Mouse (Mus musculus) regulatory T cell (primary cell): ENCODE measurements around the gene Ube2z.

ENCODE experiments used
- in situ Hi-C: fragments of 300-600 bp; cut with MboI, MseI; formaldehyde crosslinking; loops from one replicate; pipeline ENCODE4 v1.15.1; 2025; ENCODE audit warnings: high pct_unique_total_duplicates

Gene Ube2z

DNA sequence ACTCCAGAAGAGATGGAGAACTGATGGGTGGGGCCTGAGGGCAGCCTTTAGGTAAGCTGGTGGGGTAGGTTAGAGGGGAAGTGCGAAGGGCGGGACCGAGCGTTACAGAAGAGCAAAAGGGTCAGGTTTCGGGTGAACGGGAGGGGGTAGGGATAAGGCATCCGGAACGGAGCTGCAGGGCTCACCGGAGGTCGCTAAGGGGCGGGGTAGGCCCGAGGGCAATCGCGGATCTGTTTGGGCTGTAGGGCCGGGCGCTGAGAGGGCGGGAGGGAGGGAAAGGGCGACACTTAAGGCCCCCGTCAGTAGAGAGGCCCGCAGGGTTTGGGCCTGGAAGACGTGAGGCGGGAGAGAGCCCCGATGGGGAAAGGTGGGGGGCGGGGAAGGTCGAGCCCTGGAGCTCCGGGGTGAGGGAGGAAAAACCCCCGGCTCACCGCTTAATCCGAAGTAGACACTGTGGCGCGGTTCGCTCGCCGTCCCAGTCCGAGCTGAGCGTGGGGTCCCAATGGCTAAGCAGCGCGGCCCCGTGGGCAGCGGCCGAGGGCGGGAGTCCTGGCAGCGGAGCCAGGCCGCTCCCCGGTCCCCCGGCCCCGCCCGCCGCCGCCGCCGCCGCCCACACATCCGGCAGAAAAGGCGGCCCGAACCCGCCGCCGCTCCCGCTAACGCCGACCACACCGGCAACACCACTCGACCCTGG lies 520 bp downstream of the Ube2z start:
- in situ Hi-C loops: no loop called here

DNA sequence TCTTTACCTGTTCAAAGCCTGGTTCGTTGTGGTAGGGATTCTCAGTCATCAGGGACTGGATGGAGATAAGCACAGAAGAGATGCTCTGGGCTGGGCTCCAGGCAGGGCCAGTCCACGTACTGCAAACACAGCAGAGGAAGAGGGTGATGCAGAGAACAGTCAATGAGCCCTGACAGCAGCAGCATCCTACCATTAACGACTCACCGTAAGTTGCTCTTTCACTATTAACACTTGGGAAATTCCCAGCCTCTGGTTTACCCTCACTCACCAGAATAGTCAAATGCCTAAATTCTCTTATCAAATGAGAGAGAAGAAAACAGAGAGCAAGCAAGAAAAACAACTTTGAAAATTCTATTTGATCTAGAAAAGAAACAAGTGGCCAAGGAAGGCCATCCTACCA lies 6.9 kb downstream of the Ube2z start:
- in situ Hi-C loops: no loop called here

DNA sequence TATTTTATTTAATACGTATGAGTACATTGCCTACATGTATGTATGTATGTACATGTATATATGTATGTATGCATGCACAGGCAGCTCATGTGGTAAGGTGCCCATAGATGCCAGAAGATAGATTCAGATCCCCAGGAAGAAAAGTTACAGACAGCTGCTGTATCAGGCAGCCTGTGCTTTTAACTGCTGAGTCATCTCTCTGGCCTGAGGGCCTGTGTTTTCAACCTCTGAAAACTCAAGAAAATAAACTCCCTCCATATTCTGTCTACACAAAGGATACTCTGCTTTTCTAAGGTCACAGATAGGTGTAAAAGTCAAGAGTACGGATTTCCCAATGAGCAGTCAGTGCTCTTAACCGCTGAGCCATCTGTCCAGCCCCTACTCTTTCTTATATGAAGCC lies 14.3 kb downstream of the Ube2z start:
- in situ Hi-C loops: no loop called here

DNA sequence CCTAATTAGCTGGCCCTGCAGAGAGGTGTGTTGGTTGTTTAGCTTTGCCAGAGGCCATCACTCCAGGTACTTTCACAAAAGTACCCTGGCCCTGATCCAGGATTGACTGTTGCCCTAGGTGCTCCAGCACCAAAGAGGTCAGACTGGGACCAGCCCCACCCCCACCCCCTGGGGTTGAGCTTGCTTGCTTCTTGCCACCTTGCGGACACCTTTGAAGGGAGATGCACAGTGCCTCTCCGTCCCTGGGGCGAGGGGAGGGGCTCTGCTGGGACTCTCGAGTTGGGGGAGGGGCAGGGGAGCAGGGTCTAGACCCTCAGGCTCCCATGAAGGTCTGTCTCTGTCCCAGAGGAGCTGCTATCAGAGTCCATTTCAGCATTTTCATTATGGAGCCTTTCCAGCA lies 15.2 kb downstream of the Ube2z start:
- in situ Hi-C loops: no loop called here

DNA sequence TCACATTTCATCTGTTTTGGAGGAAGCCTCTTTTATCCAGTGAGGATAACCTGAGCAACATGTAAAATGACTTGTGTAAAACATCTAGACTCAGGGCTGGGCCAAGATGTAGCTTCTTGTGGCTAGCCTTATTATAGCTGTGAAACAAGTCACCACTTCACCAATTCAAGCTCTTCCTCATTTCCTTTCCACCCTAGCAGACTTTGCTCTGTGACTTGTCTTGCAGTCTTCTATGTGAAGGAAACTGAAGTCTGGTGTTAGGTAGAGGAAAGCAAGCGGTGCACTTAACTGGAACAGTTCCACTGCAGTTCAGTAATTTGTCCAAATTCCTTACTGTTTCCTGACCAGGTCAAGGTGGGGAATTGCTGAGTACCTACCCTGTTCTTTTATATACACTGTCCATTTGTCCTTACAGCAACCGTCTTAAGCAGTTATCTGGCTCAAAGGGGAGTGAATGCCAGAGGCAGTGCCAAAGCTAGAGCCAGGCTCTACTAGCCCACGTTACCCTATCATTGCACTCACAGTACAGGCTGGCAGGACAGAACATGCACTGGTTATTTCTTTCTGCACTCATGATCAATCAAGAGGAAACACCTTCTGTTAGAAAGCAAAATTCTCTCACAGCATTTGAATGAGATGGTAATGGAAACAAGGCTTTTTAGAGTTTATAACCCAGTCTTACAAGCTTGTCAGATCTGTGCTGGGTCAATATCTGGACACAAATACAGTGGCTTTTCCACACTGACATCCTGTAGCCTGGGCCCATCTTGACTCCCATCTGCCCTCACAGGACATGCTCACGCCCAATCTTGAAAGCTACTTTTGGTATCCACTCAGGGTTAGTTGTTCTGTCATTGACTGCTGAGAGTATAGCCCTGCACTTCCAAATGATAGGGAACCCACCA lies 17.5 kb downstream of the Ube2z start:
- in situ Hi-C loops: no loop called here

DNA sequence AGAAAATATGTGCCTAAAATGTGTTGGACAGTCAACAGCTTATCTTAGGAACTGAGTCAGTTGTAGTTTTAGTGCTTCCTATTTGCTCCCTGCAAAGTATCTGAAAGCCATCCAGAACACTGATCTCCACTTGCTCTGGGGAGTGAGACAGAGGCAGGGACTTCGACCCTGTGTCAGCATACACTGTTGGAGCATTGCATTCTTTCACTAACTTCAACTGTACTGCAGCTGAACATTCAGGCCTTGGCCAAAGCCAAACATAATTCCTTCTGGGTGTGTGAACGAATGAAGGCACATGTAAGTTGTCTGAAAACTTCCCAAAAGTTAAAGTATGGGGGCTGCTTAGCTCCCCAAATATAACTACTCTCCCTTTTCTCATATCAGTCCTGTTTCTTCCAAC lies 18.4 kb downstream of the Ube2z start:
- in situ Hi-C loops: no loop called here

DNA sequence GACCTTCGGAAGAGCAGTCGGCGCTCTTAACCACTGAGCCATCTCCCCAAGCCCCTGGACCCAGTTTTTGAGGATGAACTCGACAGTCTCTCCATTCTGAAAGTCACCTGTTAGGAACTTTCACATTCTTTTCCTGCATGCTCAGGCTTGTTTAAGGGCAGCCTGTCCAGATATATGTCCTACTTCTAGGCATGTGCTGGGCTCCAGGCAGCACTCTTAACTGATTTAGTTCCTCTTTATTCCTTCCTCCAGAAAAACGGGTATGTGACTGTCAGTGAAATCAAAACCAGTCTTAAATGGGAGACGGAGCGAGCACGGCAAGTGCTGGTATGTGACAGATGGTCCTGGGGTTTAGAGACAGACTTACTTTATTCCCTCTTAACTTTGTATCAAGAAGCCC lies 19.2 kb downstream of the Ube2z start:
- in situ Hi-C loops: no loop called here

DNA sequence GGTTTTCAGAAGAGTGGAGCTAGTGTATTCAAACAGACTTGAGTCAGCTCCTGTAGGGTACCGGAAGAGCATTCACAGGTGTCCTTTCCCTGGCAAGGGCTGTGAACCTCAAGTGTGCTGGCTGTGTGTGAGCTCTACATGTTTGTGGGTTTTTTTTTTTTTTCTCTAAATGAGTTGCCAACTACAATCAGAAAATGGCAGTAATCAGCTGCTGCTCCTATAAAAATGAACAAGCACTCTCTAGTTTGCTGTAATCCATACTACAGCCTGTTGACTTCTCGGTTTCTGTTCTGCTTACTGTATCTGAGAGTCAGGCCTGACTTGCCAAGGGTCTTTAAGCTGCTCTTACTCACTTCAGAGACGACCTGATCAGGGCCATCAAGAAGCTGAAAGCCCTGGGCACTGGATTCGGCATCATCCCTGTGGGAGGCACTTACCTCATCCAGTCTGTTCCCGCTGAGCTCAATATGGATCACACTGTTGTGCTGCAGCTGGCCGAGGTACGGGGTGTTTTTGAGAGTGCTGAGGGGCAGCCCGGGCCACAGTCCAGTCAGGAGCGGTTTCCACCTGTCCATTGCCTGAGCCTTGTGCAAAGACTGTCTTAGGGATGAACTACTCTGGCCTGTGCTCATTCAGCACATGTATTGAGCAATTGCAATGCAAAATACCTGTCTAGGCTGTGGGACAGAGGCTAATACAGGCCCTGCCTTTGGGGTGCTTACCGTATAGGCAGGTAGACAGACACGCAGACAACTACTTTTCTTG lies 20.2 kb downstream of the Ube2z start:
- in situ Hi-C loops: no loop called here

DNA sequence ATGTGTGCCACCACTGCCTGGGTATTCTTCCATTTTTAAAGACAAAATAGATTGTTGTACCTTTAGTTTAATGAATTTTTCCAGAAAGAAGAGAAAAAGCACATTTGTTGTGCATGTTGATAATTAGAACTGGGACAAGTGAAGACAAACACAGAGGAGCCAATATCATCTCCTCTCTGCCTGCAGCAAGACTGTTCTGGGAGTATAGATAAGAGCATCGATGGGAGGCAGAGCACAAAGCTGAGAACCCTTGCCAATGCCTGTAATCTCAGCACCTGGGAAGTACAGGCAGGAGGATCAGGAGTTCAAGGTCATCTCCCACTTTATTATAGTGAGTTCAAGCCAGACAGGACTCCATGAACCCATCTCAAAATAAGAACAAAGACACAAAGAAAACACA lies 26.6 kb downstream of the Ube2z start:
- in situ Hi-C loops: no loop called here

DNA sequence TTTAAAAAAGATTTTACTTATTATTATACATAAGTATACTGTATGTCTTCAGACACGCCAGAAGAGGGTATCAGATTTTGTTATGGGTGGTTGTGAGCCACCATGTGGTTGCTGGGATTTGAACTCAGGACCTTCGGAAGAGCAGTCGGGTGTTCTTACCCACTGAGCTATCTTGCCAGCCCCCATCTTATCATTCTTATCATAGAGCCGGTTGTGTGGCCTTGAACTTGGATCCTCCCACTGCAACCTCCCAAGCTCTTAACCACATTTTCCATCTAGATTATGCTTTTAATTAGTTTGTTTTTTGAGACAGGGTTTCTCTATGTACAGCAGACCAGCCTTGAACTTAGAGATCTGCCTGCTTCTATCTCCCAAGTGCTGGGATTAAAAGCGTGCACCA lies 27.7 kb downstream of the Ube2z start:
- in situ Hi-C loops: no loop called here

DNA sequence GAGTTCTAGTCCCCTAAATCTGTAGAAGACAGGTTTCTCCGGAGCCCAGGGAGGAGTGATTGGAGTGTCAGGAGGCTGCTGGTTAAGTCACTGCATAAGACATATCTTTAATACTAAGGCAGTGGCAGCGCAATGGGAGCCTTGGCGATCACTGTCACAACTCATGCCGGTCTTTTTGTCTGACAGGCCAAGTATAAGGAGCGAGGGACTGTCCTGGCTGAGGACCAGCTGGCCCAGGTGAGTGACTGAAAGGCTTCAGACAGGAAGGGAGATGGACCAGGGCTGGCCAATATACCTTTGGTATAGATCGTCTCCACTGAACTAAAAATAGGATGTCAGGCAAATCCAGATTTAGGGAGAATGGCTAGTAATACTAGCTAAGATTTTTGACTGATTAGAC lies 30.1 kb downstream of the Ube2z start:
- in situ Hi-C loops: no loop called here

DNA sequence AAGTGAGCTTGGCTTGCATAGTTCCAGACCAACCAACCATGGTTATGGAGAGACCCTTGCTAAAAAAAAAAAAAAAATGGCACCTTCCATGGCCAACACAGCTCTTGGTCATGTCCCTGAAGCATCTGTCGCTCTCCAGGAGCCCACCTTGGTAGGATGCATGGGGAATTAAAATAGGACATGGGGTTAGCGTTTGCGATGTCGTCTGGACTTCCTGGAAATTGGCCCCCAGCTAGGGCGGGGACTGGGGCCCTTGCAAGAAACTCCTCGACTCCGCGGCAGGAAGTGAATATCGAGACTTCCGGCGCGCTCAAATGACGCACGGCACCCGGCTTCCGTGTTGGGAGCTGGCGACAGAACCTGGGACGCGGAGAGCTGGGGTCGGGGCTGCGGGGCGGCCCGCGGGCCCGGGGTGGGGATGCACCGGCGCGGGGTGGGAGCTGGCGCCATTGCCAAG lies 30.6 kb downstream of the Ube2z start, which contains the start of gene Snf8:
Gene Snf8 (plus strand): TSS at position 290 of the 457 bp plus-strand sequence.
- in situ Hi-C loops: no loop called here

DNA sequence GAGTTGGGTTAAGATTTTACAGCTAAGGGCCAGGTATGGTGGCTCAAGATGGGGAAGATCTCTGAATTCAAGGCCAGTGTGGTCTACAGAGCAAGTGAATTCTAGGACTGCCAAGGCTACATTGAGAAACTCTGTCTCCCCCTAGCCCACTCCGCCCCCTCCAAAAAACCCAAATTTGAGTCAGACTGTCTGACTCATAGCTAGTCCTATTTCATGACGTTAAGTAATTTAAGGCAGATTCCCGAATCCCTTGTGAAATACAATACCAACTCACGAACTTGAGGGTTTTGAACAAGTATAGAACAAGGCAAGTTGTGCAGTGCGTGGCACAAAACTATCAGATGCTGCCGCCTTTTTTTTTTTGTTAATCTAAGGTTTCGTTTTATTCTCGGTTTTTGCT lies 31.1 kb downstream of the Ube2z start:
- in situ Hi-C loops: no loop called here

DNA sequence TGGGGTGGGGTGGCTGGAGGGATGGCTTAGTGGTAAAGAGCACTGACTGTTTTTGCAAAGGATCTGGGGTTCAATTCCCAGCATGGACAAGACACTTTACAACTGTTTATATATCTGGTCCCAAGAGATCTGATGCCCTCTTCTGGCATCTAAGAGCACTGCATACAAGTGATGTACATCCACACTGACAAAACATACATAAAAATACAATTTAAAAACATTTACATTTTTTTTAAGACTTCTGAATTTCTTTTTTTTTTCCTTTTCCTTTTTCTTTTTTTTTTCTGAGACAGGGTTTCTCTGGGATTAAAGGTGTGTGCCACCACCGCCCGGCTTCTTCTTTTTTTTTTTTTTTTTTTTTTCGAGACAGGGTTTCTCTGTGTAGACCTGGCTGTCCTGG lies 31.9 kb downstream of the Ube2z start:
- in situ Hi-C loops: no loop called here

DNA sequence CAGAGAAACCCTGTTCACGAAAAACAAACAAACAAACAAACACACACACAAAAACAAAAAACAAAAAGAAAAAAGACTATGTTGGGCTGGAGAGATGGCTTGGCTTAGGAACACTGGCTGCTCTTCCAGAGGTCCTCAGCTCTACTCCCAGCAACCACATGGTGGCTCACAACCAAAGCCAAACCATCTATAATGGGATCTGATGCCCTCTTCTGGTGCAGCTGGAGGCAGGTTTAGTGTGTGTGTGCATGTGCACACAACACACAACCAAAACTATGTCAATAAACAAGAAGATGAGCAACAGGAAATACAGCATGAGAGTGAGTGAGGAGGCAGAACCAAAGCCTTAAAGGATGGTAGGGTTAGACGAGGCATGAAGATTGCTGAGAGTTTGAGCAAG lies 33.5 kb downstream of the Ube2z start:
- in situ Hi-C loops: no loop called here

DNA sequence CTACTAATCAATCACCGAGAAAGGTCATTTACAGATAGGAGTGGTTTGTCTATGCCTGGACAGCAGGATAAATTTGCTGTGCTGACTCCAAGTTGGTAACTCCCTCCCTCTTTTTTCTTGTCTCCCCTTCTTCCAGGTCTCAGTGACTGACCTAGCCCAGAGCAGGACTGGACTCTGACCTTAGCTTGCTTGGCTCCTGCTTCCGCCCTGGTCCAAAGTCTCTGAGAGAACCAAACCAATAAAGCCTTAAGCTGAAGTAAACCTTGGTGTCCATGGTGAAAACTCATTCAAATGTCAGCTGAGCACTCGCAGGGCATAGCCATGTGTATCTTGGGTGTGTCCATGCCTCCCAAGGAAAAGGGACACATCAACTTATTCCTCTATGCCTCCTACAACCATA lies 34.6 kb downstream of the Ube2z start:
- in situ Hi-C loops: no loop called here

DNA sequence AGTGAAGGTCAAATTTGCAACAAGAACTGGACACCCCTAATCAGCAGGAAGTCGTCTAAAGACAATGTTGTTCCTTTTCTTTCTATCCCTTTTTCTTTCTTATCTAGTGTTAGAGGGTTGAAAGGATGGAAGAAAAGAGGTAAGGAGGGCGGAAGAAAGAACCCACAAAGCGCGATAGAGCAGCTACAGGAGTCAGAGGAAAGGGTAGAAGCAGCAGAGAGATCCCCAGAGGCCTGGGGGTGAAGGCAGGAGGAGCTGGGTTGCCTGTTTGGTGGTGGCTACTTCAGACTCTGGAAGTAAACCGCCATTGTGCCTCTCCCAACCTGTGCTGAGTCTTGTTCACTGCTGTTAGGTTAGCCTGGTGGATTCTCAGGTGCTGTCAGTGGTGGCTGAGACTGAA lies 37.1 kb downstream of the Ube2z start:
- in situ Hi-C loops: no loop called here

DNA sequence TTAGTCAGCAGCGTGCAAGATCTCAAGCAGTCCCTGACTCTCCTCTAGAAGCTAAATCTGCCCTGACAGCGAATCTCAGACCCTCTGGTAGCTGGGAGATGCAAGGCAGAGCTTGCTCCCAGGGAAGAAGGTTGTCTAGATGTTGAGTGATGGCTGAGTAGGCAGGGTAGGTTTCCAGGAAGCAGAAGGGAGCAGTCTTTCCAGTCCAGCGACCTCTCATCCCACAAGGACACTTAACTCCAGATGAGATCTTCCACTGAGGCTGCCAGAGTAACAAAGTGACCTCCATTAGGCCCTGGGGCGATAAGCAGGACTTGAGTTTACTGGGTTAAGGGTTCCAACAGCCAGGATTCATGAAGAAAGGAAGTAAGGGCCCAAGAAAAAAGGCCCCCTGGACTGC lies 44.6 kb downstream of the Ube2z start:
- in situ Hi-C loops: no loop called here

DNA sequence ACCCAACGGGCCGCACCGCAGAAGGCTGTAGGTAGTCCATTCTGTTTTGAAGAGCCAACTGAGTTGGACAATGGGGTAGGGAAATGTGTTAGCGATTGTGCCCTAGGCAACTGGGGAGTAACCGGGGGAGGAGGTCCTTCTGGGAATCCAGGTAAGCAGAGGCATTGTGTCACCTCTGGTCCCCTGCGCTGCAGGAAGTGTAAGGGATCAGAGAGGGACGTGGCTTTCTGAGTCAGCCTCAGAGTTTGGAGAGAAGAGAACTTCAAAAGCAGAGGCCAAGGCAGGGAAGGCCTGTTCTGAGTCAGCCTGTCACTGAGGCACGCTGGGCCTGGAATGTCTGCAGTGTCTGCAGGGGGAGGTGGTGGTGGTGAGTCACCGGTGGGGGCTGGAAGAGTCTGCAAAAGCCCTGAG lies 47.2 kb downstream of the Ube2z start:
- in situ Hi-C loops: no loop called here

DNA sequence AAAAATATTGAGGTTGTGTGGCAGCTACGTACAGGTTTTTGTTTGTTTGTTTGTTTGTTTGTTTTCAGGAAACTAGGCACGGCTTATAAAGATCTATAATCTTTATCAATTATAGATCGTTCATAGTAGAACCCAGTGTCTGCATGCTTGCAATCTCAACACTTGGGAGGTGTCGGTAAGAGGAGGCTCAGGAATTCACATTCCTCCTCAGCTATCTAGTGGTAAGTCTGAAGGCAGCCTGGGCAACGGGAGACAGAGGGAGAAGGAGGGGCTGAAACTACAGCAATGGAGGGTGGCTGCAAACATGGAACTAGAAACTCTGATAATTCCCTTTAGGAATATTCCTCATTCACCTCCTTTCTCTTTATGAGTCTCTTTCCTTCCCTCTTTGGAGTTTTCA lies 49.8 kb downstream of the Ube2z start:
- in situ Hi-C loops: no loop called here

DNA sequence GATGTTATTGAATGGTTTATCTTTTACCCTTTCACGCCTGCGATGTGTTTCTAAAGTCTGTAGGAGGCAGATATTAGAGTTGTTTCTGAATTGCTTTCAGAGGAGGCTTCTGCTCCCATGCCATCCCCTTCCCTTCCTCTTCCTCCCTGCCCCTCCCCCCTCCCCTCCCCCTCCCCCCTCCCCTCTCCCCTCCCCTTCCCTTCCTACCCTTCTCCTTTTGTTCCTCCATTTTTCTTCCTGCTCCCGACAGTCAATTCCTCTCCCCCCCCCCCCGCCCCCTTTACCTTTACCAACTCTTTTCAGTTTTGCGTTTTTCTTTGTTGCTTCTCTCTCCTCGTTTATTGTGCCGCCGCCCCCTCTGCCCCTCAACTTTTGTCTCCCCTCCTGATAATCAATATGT lies 53.2 kb downstream of the Ube2z start:
- in situ Hi-C loops: no loop called here

DNA sequence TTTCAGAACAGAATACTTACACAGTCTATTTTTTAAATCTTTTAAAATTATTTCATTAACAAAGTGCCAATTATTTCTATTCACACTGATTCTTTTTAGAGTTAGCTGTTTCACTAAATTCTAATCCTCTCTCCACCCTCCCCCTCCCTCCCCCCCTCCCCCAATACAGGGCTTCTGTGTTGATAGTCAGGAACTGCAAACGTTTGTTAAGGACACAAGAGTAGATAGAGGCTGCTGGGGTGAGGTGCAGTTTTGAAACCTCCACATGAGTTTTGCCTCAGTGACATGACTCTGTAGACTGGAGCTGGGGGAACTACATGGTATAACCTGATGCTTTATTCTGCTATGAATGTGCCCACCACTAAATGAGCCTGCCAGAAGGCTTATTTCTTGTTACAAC lies 56.4 kb downstream of the Ube2z start:
- in situ Hi-C loops: no loop called here
